Mouse (Mus musculus) lung, embryonic 14.5 days (tissue): ENCODE results near the gene Bend3. TPM values are rescaled to one million over a fixed set of nuclear protein-coding genes. Genes with fewer than 3 reads are reported as not detected.

ENCODE experiments used
- ATAC-seq: fragments of 200-750 bp; cut with Nextera tagmentation; 2 replicates; pipeline ENCODE4 v1.8.0; 2017; ENCODE audit warnings: mild to moderate bottlenecking, moderate TSS enrichment, moderate library complexity; ENCODE audit not compliant: insufficient read depth
- DNase-seq: peaks from one replicate; pipeline ENCODE4 v3.0.0-alpha.2; 2015
- H3K27ac ChIP-seq: fragments of 300-500 bp; sonication (generic); 2 replicates; pipeline ENCODE4 v1.5.1; 2014; ENCODE audit warnings: low read depth, mild to moderate bottlenecking, moderate library complexity
- H3K27me3 ChIP-seq: fragments of 300-500 bp; sonication (generic); 2 replicates; pipeline ENCODE4 v1.6.1; 2014; ENCODE audit warnings: low read length, control low read depth; ENCODE audit not compliant: insufficient read depth
- H3K36me3 ChIP-seq: fragments of 300-500 bp; sonication (generic); 2 replicates; pipeline ENCODE4 v1.6.1; 2014; ENCODE audit warnings: control low read depth; ENCODE audit not compliant: insufficient read depth
- H3K4me1 ChIP-seq: fragments of 300-500 bp; sonication (generic); 2 replicates; pipeline ENCODE4 v1.6.1; 2014; ENCODE audit warnings: antibody characterized with exemption, control low read depth; ENCODE audit not compliant: insufficient read depth
- H3K4me2 ChIP-seq: fragments of 300-500 bp; sonication (generic); 2 replicates; pipeline ENCODE4 v1.6.1; 2014; ENCODE audit warnings: mild to moderate bottlenecking
- H3K4me3 ChIP-seq: fragments of 300-500 bp; sonication (generic); 2 replicates; pipeline ENCODE4 v1.5.1; 2014; ENCODE audit warnings: low read depth, low read length
- H3K9ac ChIP-seq: fragments of 300-500 bp; sonication (generic); 2 replicates; pipeline ENCODE4 v1.6.1; 2014
- H3K9me3 ChIP-seq: fragments of 300-500 bp; sonication (generic); 2 replicates; pipeline ENCODE4 v1.6.1; 2016; ENCODE audit warnings: low read depth, low read length, control low read depth
- CTCF ChIP-seq: IDR thresholded peaks from 2 replicates; pipeline ENCODE4 v1.5.1; 2016; ENCODE audit warnings: antibody characterized with exemption, low read depth
- WGBS: fragments of 180-500 bp; shearing (Covaris S2); extraction: QIAGEN DNeasy Blood & Tissue Kit; methylation state at CpG from one replicate; pipeline ENCODE4 v1.1.7; 2014; 5-methylcytosine and 5-hydroxymethylcytosine counted together
- polyA plus RNA-seq: library from polyadenylated mRNA; unstranded; fragments of >200 nt; fragmentation: Nextera tagmentation; extraction: Ambion mirVana; gene quantifications from 2 replicates; pipeline ENCODE4 v1.2.1, GENCODE M21; 2014

Bend3 gene
- polyA plus RNA-seq, 1 experiment from 2014 or later: 8.4 TPM

GRCm38 (mm10) chr10:43466223-43466622, 12.4 kb upstream of the Bend3 start:
- TF ChIP-seq CTCF: no peak
- H3K36me3 ChIP-seq: no peaks in the 10 kb centered on the region
- H3K4me3 ChIP-seq: no peak overlapping the region
- no peaks in the 10 kb centered on the region for H3K27me3 ChIP-seq
- no peak overlapping the region for H3K4me2 ChIP-seq
- H3K4me1 ChIP-seq: no peaks in the 10 kb centered on the region
- no peaks in the 10 kb centered on the region for H3K9me3 ChIP-seq
- DNase-seq: no peak
- no peak overlapping the region for H3K9ac ChIP-seq
- WGBS: 82% methylated on average over 2 of the region's 2 CpGs
- H3K27ac ChIP-seq: no peak overlapping the region
- ATAC-seq: no peak

GRCm38 (mm10) chr10:43467659-43468058, 11.0 kb upstream of the Bend3 start:
- no peak overlapping the region for H3K9ac ChIP-seq
- no peak for TF ChIP-seq CTCF
- WGBS: 33% methylated on average over 13 of the region's 13 CpGs
- no peaks in the 10 kb centered on the region for H3K36me3 ChIP-seq
- peak overlapping the region; percentile 34; the same call in 1 of the 2 replicates for H3K4me2 ChIP-seq
- peak; percentile 16 for DNase-seq
- H3K27me3 ChIP-seq: no peaks in the 10 kb centered on the region
- no peak overlapping the region for H3K4me3 ChIP-seq
- H3K27ac ChIP-seq: no peak overlapping the region
- H3K9me3 ChIP-seq: no peaks in the 10 kb centered on the region
- no peak for ATAC-seq
- no peaks in the 10 kb centered on the region for H3K4me1 ChIP-seq

GRCm38 (mm10) chr10:43468293-43468692, 10.3 kb upstream of the Bend3 start:
- WGBS: 90% methylated on average over 6 of the region's 6 CpGs
- no peak for ATAC-seq
- Histone ChIP-seq H3K4me1 (no peaks in the 10 kb centered on the region), H3K9me3 (no peaks in the 10 kb centered on the region), H3K36me3 (no peaks in the 10 kb centered on the region), H3K4me2 (no peak overlapping the region), H3K27me3 (no peaks in the 10 kb centered on the region), H3K4me3 (no peak overlapping the region), H3K27ac (no peak overlapping the region), H3K9ac (no peak overlapping the region)
- no peak for DNase-seq
- TF ChIP-seq CTCF: no peak

GRCm38 (mm10) chr10:43475376-43475775, 3.3 kb upstream of the Bend3 start:
- H3K9ac ChIP-seq: no peak overlapping the region
- ATAC-seq (no peak), DNase-seq (peak; percentile 17)
- H3K4me1 ChIP-seq: peaks cover under 1% of the 10 kb centered on the region; the same call in 1 of the 2 replicates
- H3K9me3 ChIP-seq: no peaks in the 10 kb centered on the region
- H3K4me2 ChIP-seq: no peak overlapping the region
- peak; percentile 31 for TF ChIP-seq CTCF
- WGBS: 43% methylated on average over 4 of the region's 4 CpGs
- H3K27ac ChIP-seq: no peak overlapping the region
- H3K27me3 ChIP-seq: no peaks in the 10 kb centered on the region
- H3K36me3 ChIP-seq: no peaks in the 10 kb centered on the region
- no peak overlapping the region for H3K4me3 ChIP-seq

GRCm38 (mm10) chr10:43477459-43477858, 1.2 kb upstream of the Bend3 start:
- Histone ChIP-seq H3K9me3 (no peaks in the 10 kb centered on the region), H3K4me3 (peak overlapping the region; percentile 82), H3K36me3 (no peaks in the 10 kb centered on the region), H3K27me3 (no peaks in the 10 kb centered on the region), H3K27ac (peak overlapping the region; percentile 98; the same call in 1 of the 2 replicates), H3K9ac (peak overlapping the region; percentile 97; the same call in 1 of the 2 replicates), H3K4me1 (peaks cover 8% of the 10 kb centered on the region), H3K4me2 (peak overlapping the region; percentile 91)
- no peak for TF ChIP-seq CTCF
- WGBS: 10% methylated on average over 9 of the region's 9 CpGs
- no peak for ATAC-seq
- peak; percentile 41 for DNase-seq

GRCm38 (mm10) chr10:43477865-43478681, 558 bp upstream of the Bend3 start:
- peak; percentile 85 for DNase-seq
- Histone ChIP-seq H3K36me3 (no peaks in the 10 kb centered on the region), H3K4me1 (peaks cover 10% of the 10 kb centered on the region), H3K9me3 (no peaks in the 10 kb centered on the region), H3K27ac (peak overlapping the region; percentile 98), H3K4me3 (peak overlapping the region; percentile 82), H3K27me3 (no peaks in the 10 kb centered on the region), H3K9ac (peak overlapping the region; percentile 97), H3K4me2 (peak overlapping the region; percentile 91)
- WGBS: under 1% methylated on average over 42 of the region's 42 CpGs
- TF ChIP-seq CTCF: no peak
- peak; percentile 63 for ATAC-seq

- under 1% methylated on average over 53 of the region's 103 CpGs for WGBS
- H3K4me3 ChIP-seq: peak overlapping the region; percentile 82
- peaks cover 16% of the 10 kb centered on the region for H3K4me1 ChIP-seq
- peak overlapping the region; percentile 91 for H3K4me2 ChIP-seq
- H3K27ac ChIP-seq: peak overlapping the region; percentile 98
- peak; percentile 79 for ATAC-seq
- no peaks in the 10 kb centered on the region for H3K9me3 ChIP-seq
- peak overlapping the region; percentile 97 for H3K9ac ChIP-seq
- peak; percentile 15; the same call in 1 of the 2 replicates for TF ChIP-seq CTCF
- DNase-seq: peak; percentile 95
- H3K36me3 ChIP-seq: no peaks in the 10 kb centered on the region
- no peaks in the 10 kb centered on the region for H3K27me3 ChIP-seq
Measured at GRCm38 (mm10) chr10:43479436-43480157, 966 bp downstream of the Bend3 start.
